Mouse (Mus musculus) erythroblast, embryonic 14.5 days (primary cell): ENCODE measurements around the gene Uri1.

Source experiments
- GATA1 ChIP-seq: IDR thresholded peaks from 2 replicates; pipeline ENCODE4 v1.6.1; 2012; ENCODE audit warnings: low read length, inconsistent platforms, mixed read lengths
- TAL1 ChIP-seq: IDR thresholded peaks from 3 replicates; pipeline ENCODE4 v1.6.1; 2012; ENCODE audit warnings: low read length, inconsistent platforms, mixed read lengths

DNA sequence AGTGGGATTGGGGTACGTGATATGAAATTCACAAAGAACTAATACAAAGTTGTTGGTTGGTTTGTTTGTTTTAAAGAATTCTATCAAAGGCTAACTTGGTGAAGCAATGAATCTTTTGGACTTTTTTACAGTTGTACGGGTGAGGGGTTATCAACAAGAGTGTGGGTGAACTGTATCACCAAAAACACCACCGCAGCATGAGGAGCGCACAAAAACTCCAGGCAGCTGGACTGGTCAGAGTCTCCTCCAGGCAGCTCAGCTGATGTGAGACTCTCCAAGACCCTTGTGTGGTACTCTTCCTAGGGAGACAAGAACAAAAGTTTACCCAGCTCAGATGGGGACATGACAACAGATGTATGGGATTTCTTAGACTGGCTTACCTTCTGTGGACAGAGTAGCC is 7.8 kb upstream of the Uri1 start:
- TF ChIP-seq TAL1, result no peak
- TF ChIP-seq GATA1, result no peak
